8 mouse cellular contexts compared by ENCODE assay signal in genomic region chr11:101253613-101254389, GRCm38 (mm10). TPM values are rescaled to one million over a fixed set of nuclear protein-coding genes. Genes with fewer than 3 reads are reported as not detected.
DNase-seq lines count a peak whose midpoint lies in the region; ATAC-seq lines count a peak whose summit lies in the region.

TSS of gene Vps25 (plus strand) at chr11:101253707.

- H3K27me3 ChIP-seq in intestine, embryonic 14.5 days (replicated peaks; ENCODE audit: control insufficient read depth, insufficient read depth, low read length): no peaks in the 10 kb centered on the region

- H3K36me3 ChIP-seq in intestine, embryonic 14.5 days (ENCODE audit: control insufficient read depth, insufficient read depth, low read length): peaks cover 16% of the 10 kb centered on the region

- H3K9me3 ChIP-seq in intestine, embryonic 14.5 days (ENCODE audit: control insufficient read depth, low read length): no peaks in the 10 kb centered on the region

- H3K4me2 ChIP-seq in intestine, embryonic 14.5 days (ENCODE audit: low read length): peak within 1 kb of the TSS; percentile 91

- H3K9ac ChIP-seq in intestine, embryonic 14.5 days (ENCODE audit: low read length): peak within 1 kb of the TSS; percentile 90

- ATAC-seq in intestine, embryonic 14.5 days (replicated peaks; ENCODE audit: low FRiP score, low TSS enrichment, low read depth): peak; percentile 63
- peak; percentile 85 for ATAC-seq in megakaryocyte-erythroid progenitor cell, adult 5-6 weeks (replicated peaks; ENCODE audit: low FRiP score, low TSS enrichment, poor library complexity, severe bottlenecking)

- WGBS in intestine, embryonic 14.5 days: under 1% methylated on average over 39 of the region's 40 CpGs

- peak within 1 kb of the TSS; percentile 93 for H3K27ac ChIP-seq in intestine, embryonic 14.5 days (ENCODE audit: low read depth)

- H3K4me1 ChIP-seq in intestine, embryonic 14.5 days (replicated peaks; ENCODE audit: control insufficient read depth, insufficient read depth, low read length): peaks cover 22% of the 10 kb centered on the region

- H3K4me3 ChIP-seq in intestine, embryonic 14.5 days (ENCODE audit: low read depth, low read length): peak within 1 kb of the TSS; percentile 83

- DNase-seq in adrenal gland, adult (ENCODE audit: inconsistent age in 2 of 2, low spot score in 1 of 2): peak; percentile 87 to 96
- peak; percentile 92 for DNase-seq in embryo, embryonic 10.5 days (ENCODE audit: low spot score)
- peak; percentile 78 for DNase-seq in gastrocnemius, postnatal 25 days
- peak; percentile 94 for DNase-seq in intestine, embryonic 14.5 days (ENCODE audit: low spot score)
- peak; percentile 84 to 85 for DNase-seq in left cerebral cortex, postnatal 14 days (ENCODE audit: low spot score in 2 of 2)
- peak; percentile 86 for DNase-seq in right cerebral cortex, postnatal 14 days
- peak; percentile 77 to 86 for DNase-seq in urinary bladder, postnatal 4 days (ENCODE audit: low spot score in 2 of 2)

- intact Hi-C loops in left cerebral cortex, postnatal 14 days (cut with DNase I): loop anchor here (2.0 kb wide), 1 partner anchor 49 kb away; the partner anchor contains the start of gene Becn1

RNA-seq across cellular contexts. Expression of gene Vps25, which starts in this region (rescaled TPM):
- total RNA-seq in gastrocnemius, postnatal 25 days (2021): 10 to 100 TPM; 31.8 to 36.4 TPM
- 143 and 150 TPM in 2 replicates for polyA plus RNA-seq in intestine, embryonic 14.5 days (2014; fragmentation: Nextera tagmentation; extraction: Ambion mirVana)
- total RNA-seq in left cerebral cortex, postnatal 14 days (2021): 10 to 100 TPM; 74.6 to 86.7 TPM
- 112 and 137 TPM in 2 replicates for total RNA-seq in megakaryocyte-erythroid progenitor cell, adult 5-6 weeks (2014; fragmentation: Nextera tagmentation)
- 44.7 and 71.5 TPM in 2 replicates for total RNA-seq in megakaryocyte-erythroid progenitor cell, adult 5-6 weeks (2017)

Comparison
In these comparisons a context has a peak if more than half of its experiments do, and no peak if none do; other contexts are left out.
1. Peak in every context shown above with its lines: DNase-seq, ATAC-seq, H3K4me3 ChIP-seq and H3K27ac ChIP-seq.